Mouse (Mus musculus): ENCODE measurements around the gene Gpr141.

DNA sequence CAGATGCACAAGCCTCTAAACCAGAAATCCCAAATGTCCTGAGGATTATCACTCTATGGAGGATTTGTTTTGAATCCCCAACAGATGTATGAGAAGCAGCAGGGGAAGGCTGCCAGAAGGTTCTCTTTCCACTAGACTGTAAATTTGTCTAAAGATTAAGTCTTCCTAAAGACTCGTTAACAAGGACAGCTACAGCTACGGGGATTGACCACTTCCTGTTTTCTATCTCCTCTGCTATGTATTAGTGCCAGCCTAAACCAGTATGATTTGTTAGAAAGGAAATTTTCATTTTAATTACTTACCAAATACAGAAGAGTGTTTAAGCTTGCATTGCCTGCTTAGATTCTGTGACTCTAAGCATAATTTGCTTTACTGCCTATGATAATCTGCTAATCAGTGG, 30.0 kb upstream of the Gpr141 start:
- no peak for TF ChIP-seq ZC3H11A (IDR thresholded peaks at IDR 0.05; ENCODE audit: borderline replicate concordance, low read depth, low read length)
- no peak for TF ChIP-seq ZNF384 (IDR thresholded peaks at IDR 0.05; ENCODE audit: low read depth, low read length)
- TF ChIP-seq CHD2 (IDR thresholded peaks at IDR 0.05; ENCODE audit: low read depth, low read length): no peak
- no peak for TF ChIP-seq MAFK (IDR thresholded peaks at IDR 0.05; ENCODE audit: insufficient read depth, low read depth, low read length)
